Mouse (Mus musculus) cortical plate, adult 2 months (tissue): ENCODE data around the gene Prrc2b. TPM values are rescaled to one million over a fixed set of nuclear protein-coding genes. Genes with fewer than 3 reads are reported as not detected.

Experiments used
- H3K27ac ChIP-seq: fragments of 200-500 bp; 2 replicates; pipeline ENCODE4 v1.5.1; 2012; ENCODE audit warnings: low read length, control low read depth, inconsistent platforms; ENCODE audit not compliant: insufficient read depth
- H3K4me1 ChIP-seq: fragments of 200-500 bp; 2 replicates; pipeline ENCODE4 v1.6.1; 2011; ENCODE audit warnings: low read length; ENCODE audit not compliant: control insufficient read depth, insufficient read depth
- H3K4me3 ChIP-seq: fragments of 200-500 bp; 2 replicates; pipeline ENCODE4 v1.5.1; 2011; ENCODE audit warnings: mild to moderate bottlenecking, low read length, control low read depth; ENCODE audit not compliant: insufficient read depth
- CTCF ChIP-seq: fragments of 200-500 bp; IDR thresholded peaks from 2 replicates; pipeline ENCODE4 v1.5.1; 2011; ENCODE audit warnings: mild to moderate bottlenecking, control low read depth, low read length; ENCODE audit not compliant: insufficient read depth; ENCODE audit errors: extremely low read depth
- POLR2A ChIP-seq: fragments of 200-500 bp; IDR thresholded peaks from 2 replicates; pipeline ENCODE4 v1.6.1; 2011; ENCODE audit warnings: mild to moderate bottlenecking, low read length, control low read depth; ENCODE audit not compliant: insufficient read depth; ENCODE audit errors: extremely low read depth
- polyA plus RNA-seq: library from polyadenylated mRNA; depleted of rRNA; stranded (reverse); fragments of >200 nt; gene quantifications from 2 replicates; pipeline ENCODE4 v1.2.3, GENCODE M21; 2012; rRNA removed

Prrc2b gene
- polyA plus RNA-seq, 1 experiment: 97.6 TPM

- TF ChIP-seq CTCF (no peak), POLR2A (no peak)
Observed at GRCm38 (mm10) chr2:32252658-32253057, 101.8 kb downstream of the Prrc2b start.

GRCm38 (mm10) chr2:32253352-32253751, 102.5 kb downstream of the Prrc2b start:
- Histone ChIP-seq H3K4me1 (no peaks in the 10 kb centered on the region), H3K27ac (no peak overlapping the region), H3K4me3 (no peak overlapping the region)
- TF ChIP-seq POLR2A (no peak), CTCF (no peak)

More at GRCm38 (mm10) chr2:32252658-32253057, 101.8 kb downstream of the Prrc2b start:
- Histone ChIP-seq H3K4me3 (no peak overlapping the region), H3K4me1 (no peaks in the 10 kb centered on the region), H3K27ac (no peak overlapping the region)

- Histone ChIP-seq H3K27ac (no peak overlapping the region), H3K4me3 (no peak overlapping the region), H3K4me1 (no peaks in the 10 kb centered on the region; the same call in 1 of the 2 replicates)
- TF ChIP-seq POLR2A (no peak), CTCF (no peak)
Observed at GRCm38 (mm10) chr2:32254563-32254962, 103.7 kb downstream of the Prrc2b start.

GRCm38 (mm10) chr2:32256273-32256672, 105.4 kb downstream of the Prrc2b start:
- Histone ChIP-seq H3K27ac (no peak overlapping the region), H3K4me3 (no peak overlapping the region), H3K4me1 (no peaks in the 10 kb centered on the region; the same call in 1 of the 2 replicates)
- no peak for TF ChIP-seq CTCF
- no peak for TF ChIP-seq POLR2A

- Histone ChIP-seq H3K27ac (no peak overlapping the region), H3K4me1 (no peaks in the 10 kb centered on the region; the same call in 1 of the 2 replicates), H3K4me3 (peak overlapping the region; percentile 55)
- no peak for TF ChIP-seq POLR2A
- no peak for TF ChIP-seq CTCF
Observed at GRCm38 (mm10) chr2:32258887-32259533, 108.1 kb downstream of the Prrc2b start.

- TF ChIP-seq POLR2A: peak; percentile 88
- TF ChIP-seq CTCF: no peak
- Histone ChIP-seq H3K4me1 (no peaks in the 10 kb centered on the region; the same call in 1 of the 2 replicates), H3K27ac (peak within 1 kb of the TSS; percentile 20; the same call in 1 of the 2 replicates), H3K4me3 (peak within 1 kb of the TSS; percentile 55)
Observed at GRCm38 (mm10) chr2:32259657-32260417, 109.0 kb downstream of the Prrc2b start, which contains the start of gene Uck1. Uck1 (minus strand) TSS chr2:32260159.

- TF ChIP-seq CTCF: peak; percentile 29; the same call in 1 of the 2 replicates
- no peak for TF ChIP-seq POLR2A
- no peaks in the 10 kb centered on the region; the same call in 1 of the 2 replicates for H3K4me1 ChIP-seq
Observed at GRCm38 (mm10) chr2:32260635-32261034, 109.8 kb downstream of the Prrc2b start.

GRCm38 (mm10) chr2:32275823-32276222, 124.9 kb downstream of the Prrc2b start:
- TF ChIP-seq CTCF: no peak
- no peak for TF ChIP-seq POLR2A
- Histone ChIP-seq H3K4me3 (no peak overlapping the region), H3K27ac (no peak overlapping the region), H3K4me1 (no peaks in the 10 kb centered on the region)

More at GRCm38 (mm10) chr2:32260635-32261034, 109.8 kb downstream of the Prrc2b start:
- no peak overlapping the region for H3K27ac ChIP-seq
- no peak overlapping the region; the same call in 1 of the 2 replicates for H3K4me3 ChIP-seq

- Histone ChIP-seq H3K27ac (no peak overlapping the region), H3K4me1 (peaks cover 2% of the 10 kb centered on the region; the same call in 1 of the 2 replicates), H3K4me3 (no peak overlapping the region)
- TF ChIP-seq CTCF: no peak
- no peak for TF ChIP-seq POLR2A
Observed at GRCm38 (mm10) chr2:32282289-32282688, 131.4 kb downstream of the Prrc2b start.

GRCm38 (mm10) chr2:32282727-32283126, 131.8 kb downstream of the Prrc2b start:
- no peak overlapping the region for H3K27ac ChIP-seq
- TF ChIP-seq POLR2A (no peak), CTCF (peak; percentile 74)
- no peak overlapping the region for H3K4me3 ChIP-seq
- peaks cover 2% of the 10 kb centered on the region; the same call in 1 of the 2 replicates for H3K4me1 ChIP-seq

- peaks cover 3% of the 10 kb centered on the region; the same call in 1 of the 2 replicates for H3K4me1 ChIP-seq
- no peak overlapping the region for H3K27ac ChIP-seq
- no peak for TF ChIP-seq POLR2A
- TF ChIP-seq CTCF: no peak
- no peak overlapping the region for H3K4me3 ChIP-seq
Observed at GRCm38 (mm10) chr2:32283986-32284385, 133.1 kb downstream of the Prrc2b start.

Other genes with a start within 250 kb of the Prrc2b start
- gene Aif1l, start 200.9 kb upstream of the Prrc2b start, polyA plus RNA-seq: 7.5 and 10.1 TPM in 2 replicates
- 34.1 and 41.9 TPM in 2 replicates for gene Nup214, start 176.6 kb upstream of the Prrc2b start, polyA plus RNA-seq
- gene Fam78a, start 66.2 kb upstream of the Prrc2b start, polyA plus RNA-seq: 3.2 and 3.7 TPM in 2 replicates
- gene Plpp7, start 55.6 kb upstream of the Prrc2b start, polyA plus RNA-seq: 34.5 and 36.4 TPM in 2 replicates
- 16.8 and 19.1 TPM in 2 replicates for gene Pomt1, start 85.5 kb downstream of the Prrc2b start, polyA plus RNA-seq
- gene Uck1, start 109.1 kb downstream of the Prrc2b start, polyA plus RNA-seq: 60.1 and 65.2 TPM in 2 replicates
- 60.1 and 65.0 TPM in 2 replicates for gene Golga2, start 136.3 kb downstream of the Prrc2b start, polyA plus RNA-seq
- gene Swi5, start 137.0 kb downstream of the Prrc2b start, polyA plus RNA-seq: 256 and 268 TPM in 2 replicates
- 171 and 184 TPM in 2 replicates for gene Ciz1, start 201.2 kb downstream of the Prrc2b start, polyA plus RNA-seq
- gene Dnm1, start 202.3 kb downstream of the Prrc2b start, polyA plus RNA-seq: 1,325 and 1,395 TPM in 2 replicates
- gene 1110008P14Rik, start 230.9 kb downstream of the Prrc2b start, polyA plus RNA-seq: 931 and 1,007 TPM in 2 replicates
- gene Lcn2, start 237.2 kb downstream of the Prrc2b start, polyA plus RNA-seq: 0.25 and 0.58 TPM in 2 replicates
- 57.9 and 63.4 TPM in 2 replicates for gene Ptges2, start 244.8 kb downstream of the Prrc2b start, polyA plus RNA-seq